Mouse (Mus musculus) CD8-positive naive resting alpha-beta T cell, adult 57 days (primary cell): Measurements from ENCODE around the gene Ppm1g. TPM values are rescaled to one million over a fixed set of nuclear protein-coding genes. Genes with fewer than 3 reads are reported as not detected.

ENCODE experiments used
- total RNA-seq: library from RNA; stranded (reverse); gene quantifications from one replicate; pipeline ENCODE4 v1.2.4, GENCODE M21; 2023

The Ppm1g gene
- total RNA-seq = 153 TPM

DNA sequence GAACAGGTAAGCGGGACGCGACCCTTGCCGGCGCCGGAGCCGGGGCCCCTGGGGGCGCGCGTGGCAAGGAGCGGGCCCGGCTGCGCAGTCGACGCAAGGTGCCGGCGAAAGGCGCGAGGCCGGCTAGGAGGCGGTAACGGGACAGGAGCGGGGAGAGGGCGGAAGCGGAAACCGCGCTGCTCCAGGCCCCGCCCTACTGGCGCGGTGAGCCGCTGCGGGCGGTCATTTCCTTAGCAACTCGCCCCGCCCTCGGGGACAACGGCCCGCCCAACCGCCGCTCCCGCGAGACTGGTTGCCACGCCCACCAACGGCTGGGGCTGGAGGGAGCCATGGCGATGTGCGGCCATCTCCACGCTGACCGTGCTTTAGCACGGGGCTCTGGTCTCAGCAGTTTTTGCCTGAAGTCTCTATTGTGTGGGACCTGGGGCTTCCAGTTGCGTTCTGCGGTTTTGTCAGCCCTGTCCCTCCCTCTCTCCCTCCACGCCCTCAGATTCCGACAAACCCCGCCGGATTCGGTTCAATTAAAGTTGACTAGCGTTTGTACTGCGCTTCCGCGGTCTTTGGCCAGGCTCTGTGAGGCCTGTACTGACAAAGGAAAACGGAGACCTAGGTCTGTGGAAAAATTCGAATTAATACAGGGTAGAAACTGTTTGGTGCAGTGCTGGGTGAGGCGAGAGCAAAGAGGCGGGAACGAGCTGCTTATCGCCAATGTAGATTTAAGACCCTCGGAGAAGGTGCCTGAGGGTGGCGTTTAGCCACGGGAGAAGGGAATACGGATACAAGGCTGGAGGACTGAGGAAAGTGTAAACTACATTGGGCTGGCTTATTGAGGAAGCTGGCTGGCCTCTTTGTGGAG, at the start of gene Ppm1g:
Ppm1g (minus strand) TSS at position 240 of the 856 bp plus-strand sequence.

DNA sequence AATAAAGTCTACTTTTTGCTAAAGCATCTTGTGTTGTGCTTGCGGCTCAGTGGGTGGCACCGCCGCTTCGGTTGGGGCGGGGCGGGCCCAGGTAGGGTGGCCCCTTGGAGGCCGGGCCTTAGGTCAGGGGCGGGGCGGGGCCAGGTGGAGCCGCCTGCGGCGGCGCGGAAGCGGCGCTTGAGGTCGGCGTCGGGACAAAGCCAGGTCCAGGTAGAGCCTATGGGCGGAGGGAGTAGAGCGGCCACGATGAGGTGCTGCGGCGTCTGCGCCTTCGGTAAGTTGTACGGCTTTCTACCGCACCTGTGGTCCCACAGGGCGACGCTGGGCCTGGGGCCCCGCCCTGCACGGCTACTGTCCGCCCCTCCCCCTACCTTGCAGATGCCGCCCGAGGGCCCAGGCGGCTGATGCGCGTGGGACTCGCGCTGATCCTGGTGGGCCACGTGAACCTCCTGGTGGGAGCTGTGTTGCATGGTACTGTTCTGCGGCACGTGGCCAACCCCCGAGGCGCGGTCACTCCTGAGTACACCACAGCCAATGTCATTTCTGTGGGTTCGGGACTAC, 31.1 kb upstream of the Ppm1g start, which contains the start of gene Krtcap3:
Krtcap3 (plus strand) TSS at position 151 of the 561 bp plus-strand sequence.

DNA sequence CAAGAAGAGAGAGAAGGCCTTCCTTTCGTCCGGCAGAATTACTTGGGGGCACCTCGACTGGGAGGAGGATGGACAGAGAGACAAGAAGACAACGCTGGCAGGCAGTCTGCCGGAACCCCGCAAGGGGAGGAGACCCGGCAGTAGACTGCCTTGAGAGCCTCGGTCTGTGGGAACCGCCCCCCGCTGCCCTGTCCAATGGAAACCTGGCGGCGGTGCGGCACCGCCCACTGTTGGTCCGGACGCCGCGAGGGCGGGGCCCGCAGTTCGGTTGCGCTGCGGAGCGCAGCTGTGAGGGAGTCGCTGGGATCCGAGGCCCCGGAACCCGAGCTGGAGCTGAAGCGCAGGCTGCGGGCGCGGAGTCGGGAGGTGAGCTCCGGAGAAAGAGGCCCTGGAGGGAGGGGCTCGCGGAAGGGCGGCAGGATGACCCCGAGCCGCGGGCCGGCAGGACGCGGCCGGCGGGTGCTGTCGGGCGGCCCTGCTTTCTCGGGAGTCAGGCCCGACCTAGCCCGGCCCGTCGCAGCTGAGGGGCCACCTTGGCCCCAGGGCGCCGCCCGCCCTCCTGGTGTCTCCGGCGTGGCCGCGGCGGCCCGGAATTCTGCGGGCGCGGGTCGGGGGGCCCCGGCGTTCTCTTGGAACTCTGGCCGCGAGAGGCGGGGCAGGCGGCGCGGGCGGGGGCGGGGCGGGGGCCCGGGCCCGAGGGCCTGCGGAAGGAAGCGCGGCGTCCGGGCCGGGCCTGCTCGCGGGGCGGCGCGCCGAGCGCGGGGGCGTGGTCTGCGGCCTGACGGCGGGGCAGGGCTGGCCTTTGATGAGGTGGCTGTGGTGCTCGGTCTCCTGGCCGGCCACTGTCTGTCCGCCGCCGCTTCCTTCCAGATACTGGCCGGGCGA, 20.4 kb upstream of the Ppm1g start, which contains the start of the genes Nrbp1 and Gm9970:
Nrbp1 (plus strand) TSS at position 228 of the 885 bp plus-strand sequence.
Gm9970 (minus strand) TSS at position 596 of the 885 bp plus-strand sequence.

DNA sequence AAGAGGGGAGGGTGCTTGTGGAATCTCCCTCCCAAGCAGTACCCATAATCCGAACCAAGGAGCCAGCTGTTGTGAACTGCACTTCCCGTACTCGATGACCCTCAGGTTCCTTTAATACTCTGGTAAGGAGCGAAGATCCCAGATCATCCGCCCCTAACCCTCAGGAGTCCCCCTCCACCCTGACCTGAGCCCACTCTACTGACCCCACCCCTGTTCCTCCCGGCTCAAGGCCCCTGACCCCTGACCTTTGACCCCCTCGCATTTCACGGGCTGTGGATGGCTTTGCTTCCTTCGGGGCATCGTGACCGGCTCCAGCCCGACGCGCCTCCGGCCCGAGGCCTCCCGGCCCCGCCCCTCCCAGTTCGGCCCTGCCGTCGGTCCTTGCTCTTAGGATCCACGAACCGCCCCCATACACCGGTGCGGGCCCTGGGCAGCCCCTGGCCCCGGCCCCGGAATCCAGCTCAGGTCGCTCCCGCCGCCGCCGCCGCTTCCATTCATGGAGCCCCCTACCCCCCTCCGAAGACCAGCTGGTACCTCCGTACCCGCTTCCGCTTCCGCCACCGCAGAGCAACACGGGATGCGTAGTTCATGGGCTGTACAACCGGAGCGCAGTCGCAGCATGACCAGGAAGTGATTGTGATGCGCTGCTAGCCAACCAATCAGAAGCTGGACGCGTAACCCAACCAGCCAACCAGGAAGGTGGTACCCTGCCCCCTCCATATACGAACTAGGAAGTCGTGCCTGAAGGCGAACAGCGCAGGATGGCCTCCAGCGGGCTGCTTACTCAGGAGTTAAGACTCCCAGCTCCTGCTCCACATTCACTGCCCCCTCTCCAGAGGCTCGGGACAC, 18.5 kb downstream of the Ppm1g start, which contains the start of gene Zfp513:
Zfp513 (minus strand) TSS at position 562 of the 849 bp plus-strand sequence.

DNA sequence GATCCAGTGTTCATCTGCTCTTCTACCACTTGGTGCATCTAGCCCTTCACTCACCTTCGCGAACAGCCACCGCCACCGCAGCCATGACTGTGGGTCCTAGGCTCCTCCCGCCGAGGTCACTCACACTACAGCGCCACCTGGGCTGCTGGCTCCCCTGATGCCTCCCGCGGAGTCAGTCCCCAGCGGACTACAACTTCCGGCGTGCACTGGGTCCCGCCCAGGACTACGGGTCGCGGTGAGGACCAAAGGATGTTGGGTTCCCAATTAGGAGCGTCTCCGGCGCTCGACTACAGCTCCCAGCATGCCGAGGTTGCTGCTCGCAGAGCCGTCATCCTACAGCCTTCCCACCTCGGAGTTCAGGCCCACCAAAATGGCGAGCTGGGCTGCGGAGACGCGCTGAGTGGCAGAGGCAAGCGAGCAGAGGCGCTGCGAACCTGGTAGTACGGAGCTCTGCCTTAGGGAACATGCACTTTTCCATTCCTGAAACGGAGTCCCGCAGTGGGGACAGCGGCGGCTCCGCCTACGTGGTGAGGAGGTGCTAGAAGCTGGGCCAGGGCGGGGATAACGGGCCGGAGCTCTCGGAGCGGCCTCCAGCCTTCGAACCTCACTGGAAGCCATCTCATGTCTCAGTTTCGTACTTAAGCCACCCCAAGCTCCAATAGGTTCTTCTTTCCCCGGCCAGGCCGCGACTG, 27.4 kb downstream of the Ppm1g start, which contains the start of the genes Snx17 and Eif2b4:
Snx17 (plus strand) TSS at position 289 of the 692 bp plus-strand sequence.
Eif2b4 (minus strand) TSS at position 492 of the 692 bp plus-strand sequence.

DNA sequence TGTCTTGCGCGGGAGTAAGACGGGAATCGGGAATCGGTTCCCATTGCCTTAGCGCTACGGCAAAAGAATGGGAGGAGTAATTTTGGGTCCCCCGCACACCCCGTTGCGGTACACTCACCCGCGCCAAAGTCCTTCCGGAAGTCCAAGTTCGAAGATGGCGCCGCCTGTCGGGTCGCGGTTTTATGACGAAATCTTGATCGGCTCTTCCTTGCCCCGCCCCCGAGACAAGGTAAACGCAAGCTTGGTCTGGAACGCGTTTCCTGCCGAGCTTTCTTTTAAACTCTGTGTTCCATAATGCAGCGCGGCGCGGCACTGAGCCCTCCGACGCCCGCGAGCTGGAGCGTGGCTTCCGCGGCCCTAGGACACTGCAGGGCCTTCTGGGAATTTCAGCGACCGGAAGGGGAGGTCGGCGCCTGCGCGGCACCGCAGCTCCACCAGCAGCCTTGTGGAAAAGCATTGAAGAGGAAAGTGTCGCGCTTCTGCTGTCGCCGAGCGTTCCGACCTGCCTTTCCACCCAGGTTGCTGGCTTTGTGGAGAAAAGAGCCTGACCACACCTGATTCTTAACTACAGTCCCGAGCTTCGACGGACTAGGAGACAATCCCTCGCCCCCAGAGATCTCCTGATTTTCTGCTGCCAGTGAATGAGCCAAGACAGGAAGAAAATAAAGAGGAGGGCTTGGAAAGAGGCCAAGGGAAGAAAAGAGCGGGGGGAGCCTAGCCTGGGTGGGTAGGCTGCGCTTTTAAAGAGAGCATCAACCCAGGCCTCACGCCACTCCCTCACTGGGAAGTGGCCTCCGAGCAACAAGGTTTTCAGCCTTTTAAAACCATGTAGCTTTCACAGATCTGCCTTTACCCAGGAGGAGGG, 40.5 kb downstream of the Ppm1g start, which contains the start of the genes Gm29609 and Gtf3c2:
Gm29609 (minus strand) TSS at position 146 of the 865 bp plus-strand sequence.
Gtf3c2 (minus strand) TSS at position 379 of the 865 bp plus-strand sequence.

DNA sequence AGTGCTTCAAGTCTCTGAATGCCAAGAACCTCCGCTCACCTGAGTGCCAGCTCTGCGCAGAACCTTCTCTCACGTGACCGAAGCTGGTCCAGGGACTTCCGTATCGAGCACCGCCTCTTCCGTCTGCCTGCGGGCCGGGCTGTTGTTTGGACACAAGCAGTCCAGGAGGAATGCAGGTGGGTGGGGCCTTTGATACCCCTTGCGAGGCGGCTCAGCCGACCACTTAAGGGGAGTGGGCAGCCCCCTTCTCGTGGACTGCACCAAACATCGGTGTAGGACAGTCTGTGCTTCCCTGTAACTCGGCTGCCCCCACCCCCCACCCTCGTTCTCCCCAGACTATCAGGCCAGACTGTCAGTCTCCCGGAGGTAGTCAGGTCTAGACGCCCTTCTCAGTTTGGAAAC, 66.3 kb downstream of the Ppm1g start, which contains the start of gene Mpv17:
Mpv17 (minus strand) TSS at position 100 of the 402 bp plus-strand sequence.

Other genes with a start within 250 kb of the Ppm1g start
- 26.5 TPM for gene Atraid, start 172.4 kb downstream of the Ppm1g start, total RNA-seq
- gene Slc5a6, start 171.8 kb downstream of the Ppm1g start, total RNA-seq = 8.3 TPM
- 53.8 TPM for gene Cad, start 165.9 kb downstream of the Ppm1g start, total RNA-seq
- not detected for gene Dnajc5g, start 114.4 kb downstream of the Ppm1g start, total RNA-seq
- gene Slc30a3, start 112.5 kb downstream of the Ppm1g start, total RNA-seq = not detected
- gene Trim54, start 104.0 kb downstream of the Ppm1g start, total RNA-seq = not detected
- gene Ucn, start 81.9 kb downstream of the Ppm1g start, total RNA-seq = not detected
- gene Mpv17, start 66.4 kb downstream of the Ppm1g start, total RNA-seq = 16.1 TPM
- 2.9 TPM for gene Gm29609, start 40.8 kb downstream of the Ppm1g start, total RNA-seq
- gene Gtf3c2, start 40.5 kb downstream of the Ppm1g start, total RNA-seq = 166 TPM
- gene Snx17, start 27.5 kb downstream of the Ppm1g start, total RNA-seq = 57.0 TPM
- gene Eif2b4, start 27.3 kb downstream of the Ppm1g start, total RNA-seq = 43.7 TPM
- gene Zfp513, start 18.4 kb downstream of the Ppm1g start, total RNA-seq = 21.2 TPM
- gene Nrbp1, start 20.2 kb upstream of the Ppm1g start, total RNA-seq = 150 TPM
- gene Gm9970, start 20.5 kb upstream of the Ppm1g start, total RNA-seq = not detected
- gene Krtcap3, start 31.0 kb upstream of the Ppm1g start, total RNA-seq = 25.8 TPM
- 16.6 TPM for gene Ift172, start 70.4 kb upstream of the Ppm1g start, total RNA-seq
- gene Fndc4, start 75.4 kb upstream of the Ppm1g start, total RNA-seq = 1.3 TPM
- gene Gckr, start 76.8 kb upstream of the Ppm1g start, total RNA-seq = not detected
- 37.4 TPM for gene Zfp512, start 231.7 kb upstream of the Ppm1g start, total RNA-seq